Mouse (Mus musculus) MEL (cell line): Measurements from ENCODE around the gene Vegfa.

ENCODE experiments used
- BHLHE40 ChIP-seq: IDR thresholded peaks from 2 replicates; pipeline ENCODE4 v1.6.1; 2012; ENCODE audit warnings: low read depth, mild to moderate bottlenecking, inconsistent platforms, low read length, improper control_type of control experiment, borderline replicate concordance
- CTCF ChIP-seq, 3 experiments: IDR thresholded peaks in 2 of 3; conservative IDR thresholded peaks in 1 of 3; 2 replicates each; pipeline ENCODE4 v1.5.1; 2011 to 2012; ENCODE audit warnings: low read length in 3 of 3, low read depth in 2 of 3, mild to moderate bottlenecking in 2 of 3, improper control_type of control experiment in 1 of 3, inconsistent platforms in 1 of 3, mixed read lengths in 1 of 3, moderate library complexity in 1 of 3; ENCODE audit not compliant: control insufficient read depth in 1 of 3, insufficient read depth in 1 of 3, poor library complexity in 1 of 3, severe bottlenecking in 1 of 3
- HCFC1 ChIP-seq: IDR thresholded peaks from 2 replicates; pipeline ENCODE4 v1.6.1; 2012; ENCODE audit warnings: low read depth, mild to moderate bottlenecking, inconsistent platforms, low read length, improper control_type of control experiment, moderate library complexity
- JUND ChIP-seq: IDR thresholded peaks from 2 replicates; pipeline ENCODE4 v1.6.1; 2011; ENCODE audit warnings: low read depth, mild to moderate bottlenecking, improper control_type of control experiment, low read length
- KAT2A ChIP-seq: conservative IDR thresholded peaks from 2 replicates; pipeline ENCODE4 v1.6.1; 2012; ENCODE audit warnings: low read depth, low read length, improper control_type of control experiment, inconsistent platforms
- MAFK ChIP-seq: IDR thresholded peaks from 2 replicates; pipeline ENCODE4 v1.6.1; 2011; ENCODE audit warnings: low read depth, mild to moderate bottlenecking, low read length, improper control_type of control experiment, borderline replicate concordance
- MYB ChIP-seq: IDR thresholded peaks from 2 replicates; pipeline ENCODE4 v1.6.1; 2011; ENCODE audit warnings: mild to moderate bottlenecking, low read depth, low read length, improper control_type of control experiment
- POLR2A ChIP-seq, 2 experiments: IDR thresholded peaks; 2 replicates each; pipeline ENCODE4 v1.6.1; 2011 to 2012; ENCODE audit warnings: low read length in 2 of 2, mild to moderate bottlenecking in 2 of 2, control low read depth in 1 of 2, improper control_type of control experiment in 1 of 2, low read depth in 1 of 2, moderate library complexity in 1 of 2; ENCODE audit not compliant: control insufficient read depth in 1 of 2, insufficient read depth in 1 of 2, poor library complexity in 1 of 2
- TAL1 ChIP-seq: IDR thresholded peaks from 2 replicates; pipeline ENCODE4 v1.6.1; 2012; ENCODE audit warnings: mild to moderate bottlenecking, inconsistent platforms, low read length, moderate library complexity, mixed read lengths
- TCF12 ChIP-seq: IDR thresholded peaks from 2 replicates; pipeline ENCODE4 v1.6.1; 2014; ENCODE audit warnings: low read depth, mild to moderate bottlenecking, inconsistent platforms, low read length, improper control_type of control experiment, moderate library complexity
- USF2 ChIP-seq, 2 experiments: IDR thresholded peaks; 2 replicates each; pipeline ENCODE4 v1.6.1; 2011 to 2012; ENCODE audit warnings: improper control_type of control experiment in 2 of 2, low read length in 2 of 2, borderline replicate concordance in 1 of 2, inconsistent platforms in 1 of 2, low read depth in 1 of 2, mild to moderate bottlenecking in 1 of 2; ENCODE audit not compliant: insufficient read depth in 1 of 2
- ZC3H11A ChIP-seq: IDR thresholded peaks from 2 replicates; pipeline ENCODE4 v1.6.1; 2012; ENCODE audit warnings: low read depth, mild to moderate bottlenecking, inconsistent platforms, low read length, improper control_type of control experiment
- ZMIZ1 ChIP-seq: IDR thresholded peaks from 2 replicates; pipeline ENCODE4 v1.6.1; 2012; ENCODE audit warnings: low read depth, mild to moderate bottlenecking, inconsistent platforms, low read length, improper control_type of control experiment, moderate library complexity

DNA sequence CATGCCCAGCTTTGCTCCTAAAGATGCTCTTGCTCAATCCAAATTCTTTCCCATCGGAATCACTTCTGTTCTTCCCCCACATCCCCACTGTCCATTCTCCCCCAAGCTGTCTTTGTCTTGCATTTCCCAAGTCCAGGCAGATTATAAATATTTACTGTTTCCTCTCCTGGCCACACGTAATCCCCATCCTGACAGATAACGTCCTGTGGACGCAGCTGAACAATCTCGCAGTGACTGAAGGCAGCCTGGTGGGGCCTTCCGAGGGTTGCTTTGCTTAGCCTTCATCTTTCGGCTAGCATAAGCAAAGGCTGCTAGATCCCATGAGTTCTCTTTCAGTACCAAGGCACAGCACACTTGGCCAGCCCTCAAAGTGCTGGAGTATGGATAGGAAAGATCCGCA, 20.0 kb downstream of the Vegfa start:
- TF ChIP-seq MAFK (no peak), CTCF (IDR thresholded peaks at IDR 0.05 in 2 of 3, conservative IDR thresholded peaks at IDR 0.05 in 1 of 3; ENCODE audit: control insufficient read depth in 1 of 3, insufficient read depth in 1 of 3, low read depth in 2 of 3, low read length in 3 of 3, poor library complexity in 1 of 3, severe bottlenecking in 1 of 3) (no peak), BHLHE40 (no peak), JUND (no peak), ZMIZ1 (no peak), ZC3H11A (no peak), POLR2A (IDR thresholded peaks at IDR 0.05; ENCODE audit: control insufficient read depth in 1 of 2, insufficient read depth in 1 of 2, low read depth in 1 of 2, low read length in 2 of 2, poor library complexity in 1 of 2) (no peak), TCF12 (no peak), TAL1 (no peak), MYB (no peak), KAT2A (no peak), USF2 (IDR thresholded peaks at IDR 0.05; ENCODE audit: borderline replicate concordance in 1 of 2, insufficient read depth in 1 of 2, low read depth in 1 of 2, low read length in 2 of 2) (no peak), HCFC1 (no peak)
